Mouse (Mus musculus): ENCODE results near the gene Vwa7. TPM values are rescaled to one million over a fixed set of nuclear protein-coding genes. Genes with fewer than 3 reads are reported as not detected.
"Not testable (repeated sequence)": the region's sequence is repeated elsewhere in the genome, so short reads cannot be mapped to it uniquely, and the experiment has no call there.

Gene Vwa7
- 0.15 and 0.27 TPM in 2 replicates for polyA plus RNA-seq (2014; fragmentation: Nextera tagmentation; extraction: Ambion mirVana)

DNA sequence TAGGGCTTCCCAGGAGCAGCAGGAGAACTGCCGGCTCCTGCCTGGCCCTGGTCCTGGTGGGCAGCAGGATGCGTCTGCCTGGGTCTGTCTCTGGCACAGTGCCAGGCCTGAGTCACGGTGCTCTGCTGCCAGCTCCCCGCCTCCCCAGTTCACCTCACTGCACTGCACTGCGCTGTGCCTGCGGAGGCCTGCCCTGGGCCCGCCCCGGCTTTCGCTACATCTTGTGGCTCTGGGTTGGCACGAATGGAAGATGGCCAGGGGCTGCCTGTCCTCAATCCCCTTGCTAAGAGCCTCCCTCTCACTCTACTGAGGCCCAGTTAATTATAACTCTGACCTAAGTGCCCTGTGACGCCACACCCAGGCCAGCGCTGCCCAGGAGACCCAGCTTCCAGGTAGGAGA lies at the start of gene Vwa7:
Gene Vwa7 (plus strand): TSS at position 204 of the 400 bp plus-strand sequence.
- Histone ChIP-seq H3K27me3 (ENCODE audit: control insufficient read depth, insufficient read depth, low read length) (no peaks in the 10 kb centered on the region), H3K4me1 (replicated peaks; ENCODE audit: control insufficient read depth, insufficient read depth, low read length) (peaks cover 2% of the 10 kb centered on the region), H3K27ac (ENCODE audit: low read depth, low read length) (no peak within 1 kb of the TSS), H3K4me3 (ENCODE audit: low read depth, low read length) (no peak within 1 kb of the TSS), H3K9ac (ENCODE audit: low read length) (peak within 1 kb of the TSS; percentile 2; the same call in 1 of the 2 replicates), H3K9me3 (ENCODE audit: control insufficient read depth, low read length) (no peaks in the 10 kb centered on the region), H3K36me3 (ENCODE audit: control insufficient read depth, insufficient read depth, low read length) (peaks cover 21% of the 10 kb centered on the region), H3K4me2 (ENCODE audit: low read depth, low read length, severe bottlenecking) (no peak within 1 kb of the TSS)
- peak; percentile 65 for DNase-seq (ENCODE audit: low spot score)
- peak; percentile 42 for ATAC-seq (replicated peaks; ENCODE audit: low FRiP score)
- 84% methylated on average over 12 of the region's 12 CpGs for WGBS

DNA sequence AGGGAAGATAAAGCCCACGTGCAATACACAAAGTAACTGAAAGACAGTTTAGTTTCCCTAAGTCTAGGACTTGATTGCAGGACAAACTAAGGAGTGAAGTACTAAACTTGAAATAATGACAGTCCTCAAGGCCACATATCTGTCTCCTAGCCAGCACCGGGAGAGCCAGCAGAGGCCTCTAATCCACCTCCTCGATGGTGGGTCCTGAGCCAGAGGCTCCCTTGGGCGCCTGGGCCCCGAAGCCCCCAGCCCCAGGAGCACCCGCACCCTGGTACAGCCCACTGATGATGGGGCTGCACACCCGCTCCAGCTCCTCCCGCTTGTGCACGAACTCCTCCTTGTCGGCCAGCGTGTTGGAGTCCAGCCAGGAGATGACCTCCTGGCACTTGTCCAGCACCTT lies 46.6 kb upstream of the Vwa7 start, which contains the start of gene Gm20481:
Gene Gm20481 (plus strand): TSS at position 91 of the 400 bp plus-strand sequence.
- not testable (repeated sequence) for H3K4me2 ChIP-seq (ENCODE audit: low read depth, low read length, severe bottlenecking)

DNA sequence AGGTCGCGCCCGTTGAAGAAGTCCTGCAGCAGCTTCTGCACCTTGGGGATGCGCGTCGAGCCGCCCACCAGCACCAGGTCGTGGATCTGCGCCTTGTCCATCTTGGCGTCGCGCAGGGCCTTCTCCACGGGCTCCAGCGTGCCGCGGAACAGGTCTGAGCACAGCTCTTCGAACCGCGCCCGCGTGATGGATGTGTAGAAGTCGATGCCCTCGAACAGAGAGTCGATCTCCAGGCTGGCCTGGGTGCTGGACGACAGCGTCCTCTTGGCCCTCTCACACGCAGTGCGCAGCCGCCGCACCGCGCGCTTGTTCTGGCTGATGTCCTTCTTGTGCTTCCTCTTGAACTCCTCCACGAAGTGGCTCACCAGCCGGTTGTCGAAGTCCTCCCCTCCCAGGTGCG lies 45.5 kb upstream of the Vwa7 start:
- H3K9me3 ChIP-seq (ENCODE audit: control insufficient read depth, low read length); DNase-seq (ENCODE audit: low spot score); H3K4me1 ChIP-seq (replicated peaks; ENCODE audit: control insufficient read depth, insufficient read depth, low read length); H3K4me3 ChIP-seq (ENCODE audit: low read depth, low read length); H3K36me3 ChIP-seq (ENCODE audit: control insufficient read depth, insufficient read depth, low read length); H3K4me2 ChIP-seq (ENCODE audit: low read depth, low read length, severe bottlenecking); ATAC-seq (replicated peaks; ENCODE audit: low FRiP score); H3K9ac ChIP-seq (ENCODE audit: low read length); H3K27ac ChIP-seq (ENCODE audit: low read depth, low read length): not testable (repeated sequence)
- peaks cover 20% of the 10 kb centered on the region for H3K27me3 ChIP-seq (ENCODE audit: control insufficient read depth, insufficient read depth, low read length)
- 36% methylated on average over 11 of the region's 37 CpGs for WGBS

More for the DNA sequence above, 46.6 kb upstream of the Vwa7 start, which contains the start of gene Gm20481:
- H3K4me3 ChIP-seq (ENCODE audit: low read depth, low read length); H3K36me3 ChIP-seq (ENCODE audit: control insufficient read depth, insufficient read depth, low read length); H3K27ac ChIP-seq (ENCODE audit: low read depth, low read length); H3K4me1 ChIP-seq (replicated peaks; ENCODE audit: control insufficient read depth, insufficient read depth, low read length); ATAC-seq (replicated peaks; ENCODE audit: low FRiP score); H3K9me3 ChIP-seq (ENCODE audit: control insufficient read depth, low read length); H3K9ac ChIP-seq (ENCODE audit: low read length): not testable (repeated sequence)
- peak; percentile 42 for DNase-seq (ENCODE audit: low spot score)
- H3K27me3 ChIP-seq (ENCODE audit: control insufficient read depth, insufficient read depth, low read length): peaks cover 20% of the 10 kb centered on the region
- whole genome bisulfite sequencing: 75% methylated on average over 6 of the region's 11 CpGs

DNA sequence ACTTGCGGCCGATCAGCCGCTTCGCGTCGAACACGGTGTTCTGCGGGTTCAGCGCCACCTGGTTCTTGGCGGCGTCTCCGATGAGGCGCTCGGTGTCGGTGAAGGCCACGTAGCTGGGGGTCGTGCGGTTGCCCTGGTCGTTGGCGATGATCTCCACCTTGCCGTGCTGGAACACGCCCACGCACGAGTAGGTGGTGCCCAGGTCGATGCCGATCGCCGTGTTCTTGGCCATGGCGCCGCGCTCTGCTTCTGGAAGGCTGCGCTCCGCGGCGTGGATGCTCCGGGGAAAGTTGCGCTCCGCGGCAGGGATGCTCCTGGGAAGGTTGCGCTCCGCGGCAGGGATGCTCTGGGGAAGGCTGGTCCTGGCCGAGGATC lies 44.7 kb upstream of the Vwa7 start:
- not testable (repeated sequence) for H3K4me1 ChIP-seq (replicated peaks; ENCODE audit: control insufficient read depth, insufficient read depth, low read length); H3K36me3 ChIP-seq (ENCODE audit: control insufficient read depth, insufficient read depth, low read length); DNase-seq (ENCODE audit: low spot score); H3K9me3 ChIP-seq (ENCODE audit: control insufficient read depth, low read length); H3K27ac ChIP-seq (ENCODE audit: low read depth, low read length); H3K9ac ChIP-seq (ENCODE audit: low read length)
- Histone ChIP-seq H3K27me3 (ENCODE audit: control insufficient read depth, insufficient read depth, low read length) (peaks cover 20% of the 10 kb centered on the region), H3K4me2 (ENCODE audit: low read depth, low read length, severe bottlenecking) (peak overlapping the region; percentile 79), H3K4me3 (ENCODE audit: low read depth, low read length) (peak overlapping the region; percentile 32)
- ATAC-seq (replicated peaks; ENCODE audit: low FRiP score): peak; percentile 43; the same call in 1 of the 2 replicates
- whole genome bisulfite sequencing: 3% methylated on average over 18 of the region's 43 CpGs

DNA sequence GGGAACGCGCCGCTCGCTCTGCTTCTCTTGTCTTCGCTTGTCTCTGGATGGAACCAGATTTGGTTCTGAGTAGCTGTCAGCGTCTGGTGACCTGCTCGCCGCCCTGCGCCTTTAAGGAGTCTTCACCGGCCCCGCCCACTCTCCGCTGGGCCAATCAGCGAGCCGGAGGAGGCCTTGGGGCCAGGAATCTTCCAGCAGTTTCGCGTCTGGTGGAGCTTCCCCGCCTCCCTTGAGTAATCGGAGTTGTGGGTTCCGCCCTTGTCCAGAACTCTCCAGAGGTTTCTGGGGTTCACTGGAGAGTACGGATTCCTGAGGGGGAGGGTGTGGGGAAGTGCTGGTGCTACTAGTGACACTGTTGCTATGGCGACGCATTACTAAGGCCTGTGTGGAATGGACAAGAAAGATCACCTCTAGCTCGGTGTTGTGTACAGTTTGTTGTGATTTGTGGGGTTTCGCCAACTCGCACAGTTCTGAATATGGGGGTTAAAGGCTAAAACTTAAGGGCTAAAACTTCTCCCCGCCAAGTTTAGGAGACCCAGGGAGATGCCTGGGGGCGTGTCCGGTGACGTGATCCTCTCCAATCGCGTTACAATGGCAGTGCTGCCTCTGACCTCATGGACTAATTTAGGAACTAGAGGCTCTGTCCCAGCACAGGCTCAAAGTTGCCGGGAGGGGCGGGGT lies 44.2 kb upstream of the Vwa7 start, which contains the start of the genes Hspa1a and Hspa1l:
Gene Hspa1a (minus strand): TSS at position 88 of the 681 bp plus-strand sequence.
Gene Hspa1l (plus strand): TSS at position 635 of the 681 bp plus-strand sequence.
- peak within 1 kb of the TSS; percentile 41 for H3K9ac ChIP-seq (ENCODE audit: low read length)
- H3K36me3 ChIP-seq (ENCODE audit: control insufficient read depth, insufficient read depth, low read length): not testable (repeated sequence)

DNA sequence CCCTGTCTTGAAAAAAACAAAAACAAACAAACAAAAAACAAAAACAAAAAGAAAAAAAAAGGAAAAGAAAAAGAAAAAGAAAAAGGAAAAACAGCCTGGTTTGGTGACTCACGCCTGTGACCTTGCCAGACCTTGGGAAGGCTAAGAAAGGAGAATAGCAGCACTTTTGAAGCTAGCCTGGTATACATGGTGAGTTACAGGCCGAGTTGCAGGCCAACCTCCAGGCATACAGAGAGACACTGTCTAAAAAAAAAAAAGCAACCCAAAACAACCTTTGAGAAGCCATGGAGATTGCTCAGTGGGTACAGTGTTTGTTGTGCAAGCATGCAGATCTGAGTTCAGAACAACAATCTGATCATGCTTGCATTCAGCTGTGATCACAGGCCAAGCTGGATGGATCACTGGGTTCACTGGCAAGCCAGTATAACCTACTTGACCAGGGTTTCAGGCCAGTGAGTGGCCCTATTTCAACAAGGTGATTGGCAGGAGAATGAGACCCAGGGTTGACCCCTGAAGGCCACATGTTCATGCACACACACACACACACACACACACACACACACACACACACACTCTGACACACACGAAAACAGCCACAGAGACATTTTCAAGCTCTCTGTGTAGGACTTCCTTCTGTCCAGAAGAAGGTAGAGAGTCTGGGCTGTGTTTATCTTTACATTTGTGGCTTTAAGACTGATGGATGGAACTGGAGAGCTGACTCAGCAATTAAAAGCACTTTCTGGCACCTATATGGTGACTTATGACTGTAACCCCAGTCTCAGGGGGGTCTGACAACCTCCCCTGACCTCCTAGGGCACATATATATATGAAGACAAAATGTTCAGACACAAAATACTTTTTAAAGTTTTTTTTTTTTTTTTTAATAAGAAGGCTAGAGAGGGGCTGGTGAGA lies 40.5 kb upstream of the Vwa7 start:
- H3K27ac ChIP-seq (ENCODE audit: low read depth, low read length): no peak overlapping the region
- no peak overlapping the region for H3K4me3 ChIP-seq (ENCODE audit: low read depth, low read length)
- no peak overlapping the region for H3K9ac ChIP-seq (ENCODE audit: low read length)
- H3K27me3 ChIP-seq (ENCODE audit: control insufficient read depth, insufficient read depth, low read length): no peaks in the 10 kb centered on the region
- ATAC-seq (replicated peaks; ENCODE audit: low FRiP score) (no peak), DNase-seq (ENCODE audit: low spot score) (no peak)
- H3K4me1 ChIP-seq (replicated peaks; ENCODE audit: control insufficient read depth, insufficient read depth, low read length): peaks cover 5% of the 10 kb centered on the region
- no peak overlapping the region for H3K4me2 ChIP-seq (ENCODE audit: low read depth, low read length, severe bottlenecking)
- 82% methylated on average over 3 of the region's 3 CpGs for WGBS
- H3K9me3 ChIP-seq (ENCODE audit: control insufficient read depth, low read length): no peaks in the 10 kb centered on the region
- H3K36me3 ChIP-seq (ENCODE audit: control insufficient read depth, insufficient read depth, low read length): no peaks in the 10 kb centered on the region

More for the DNA sequence above, 44.2 kb upstream of the Vwa7 start, which contains the start of the genes Hspa1a and Hspa1l:
- ATAC-seq (replicated peaks; ENCODE audit: low FRiP score) (peak; percentile 94), DNase-seq (ENCODE audit: low spot score) (peak; percentile 81)
- peak within 1 kb of the TSS; percentile 32 for H3K4me3 ChIP-seq (ENCODE audit: low read depth, low read length)
- H3K4me1 ChIP-seq (replicated peaks; ENCODE audit: control insufficient read depth, insufficient read depth, low read length); H3K27ac ChIP-seq (ENCODE audit: low read depth, low read length); H3K9me3 ChIP-seq (ENCODE audit: control insufficient read depth, low read length): not testable (repeated sequence)
- WGBS: under 1% methylated on average over 28 of the region's 33 CpGs
- H3K4me2 ChIP-seq (ENCODE audit: low read depth, low read length, severe bottlenecking): peak within 1 kb of the TSS; percentile 79
- H3K27me3 ChIP-seq (ENCODE audit: control insufficient read depth, insufficient read depth, low read length): peaks cover 20% of the 10 kb centered on the region

DNA sequence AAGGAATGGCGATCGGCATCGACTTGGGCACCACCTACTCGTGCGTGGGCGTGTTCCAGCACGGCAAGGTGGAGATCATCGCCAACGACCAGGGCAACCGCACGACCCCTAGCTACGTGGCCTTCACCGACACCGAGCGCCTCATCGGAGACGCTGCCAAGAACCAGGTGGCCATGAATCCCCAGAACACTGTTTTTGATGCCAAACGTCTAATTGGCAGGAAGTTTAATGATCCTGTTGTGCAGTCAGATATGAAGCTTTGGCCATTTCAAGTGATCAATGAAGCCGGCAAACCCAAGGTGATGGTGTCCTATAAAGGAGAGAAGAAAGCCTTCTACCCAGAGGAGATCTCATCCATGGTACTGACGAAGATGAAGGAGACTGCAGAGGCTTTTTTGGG lies 39.4 kb upstream of the Vwa7 start:
- Histone ChIP-seq H3K9me3 (ENCODE audit: control insufficient read depth, low read length) (no peaks in the 10 kb centered on the region), H3K4me1 (replicated peaks; ENCODE audit: control insufficient read depth, insufficient read depth, low read length) (peaks cover 7% of the 10 kb centered on the region), H3K4me3 (ENCODE audit: low read depth, low read length) (no peak overlapping the region), H3K4me2 (ENCODE audit: low read depth, low read length, severe bottlenecking) (no peak overlapping the region), H3K27ac (ENCODE audit: low read depth, low read length) (no peak overlapping the region), H3K36me3 (ENCODE audit: control insufficient read depth, insufficient read depth, low read length) (no peaks in the 10 kb centered on the region), H3K9ac (ENCODE audit: low read length) (no peak overlapping the region), H3K27me3 (ENCODE audit: control insufficient read depth, insufficient read depth, low read length) (no peaks in the 10 kb centered on the region)
- ATAC-seq (replicated peaks; ENCODE audit: low FRiP score) (no peak), DNase-seq (ENCODE audit: low spot score) (peak; percentile 42)
- WGBS: 95% methylated on average over 20 of the region's 20 CpGs

DNA sequence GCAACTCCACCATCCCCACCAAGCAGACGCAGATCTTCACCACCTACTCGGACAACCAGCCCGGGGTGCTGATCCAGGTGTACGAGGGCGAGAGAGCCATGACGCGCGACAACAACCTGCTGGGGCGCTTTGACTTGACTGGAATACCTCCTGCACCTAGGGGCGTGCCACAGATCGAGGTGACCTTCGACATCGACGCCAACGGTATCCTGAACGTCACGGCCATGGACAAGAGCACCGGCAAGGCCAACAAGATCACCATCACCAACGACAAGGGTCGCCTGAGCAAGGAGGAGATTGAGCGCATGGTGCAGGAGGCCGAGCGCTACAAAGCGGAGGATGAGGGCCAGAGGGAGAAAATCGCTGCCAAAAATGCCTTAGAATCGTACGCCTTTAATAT lies 38.1 kb upstream of the Vwa7 start:
- H3K27me3 ChIP-seq (ENCODE audit: control insufficient read depth, insufficient read depth, low read length): no peaks in the 10 kb centered on the region
- H3K27ac ChIP-seq (ENCODE audit: low read depth, low read length): no peak overlapping the region
- DNase-seq (ENCODE audit: low spot score) (peak; percentile 44), ATAC-seq (replicated peaks; ENCODE audit: low FRiP score) (no peak)
- no peaks in the 10 kb centered on the region for H3K36me3 ChIP-seq (ENCODE audit: control insufficient read depth, insufficient read depth, low read length)
- no peaks in the 10 kb centered on the region for H3K9me3 ChIP-seq (ENCODE audit: control insufficient read depth, low read length)
- no peak overlapping the region for H3K4me3 ChIP-seq (ENCODE audit: low read depth, low read length)
- H3K4me2 ChIP-seq (ENCODE audit: low read depth, low read length, severe bottlenecking): no peak overlapping the region
- 91% methylated on average over 27 of the region's 27 CpGs for whole genome bisulfite sequencing
- peaks cover 10% of the 10 kb centered on the region; the same call in 1 of the 2 replicates for H3K4me1 ChIP-seq (replicated peaks; ENCODE audit: control insufficient read depth, insufficient read depth, low read length)
- no peak overlapping the region for H3K9ac ChIP-seq (ENCODE audit: low read length)
